Mouse (Mus musculus): ENCODE measurements around the gene Plce1. TPM values are rescaled to one million over a fixed set of nuclear protein-coding genes. Genes with fewer than 3 reads are reported as not detected.
A peak's percentile ranks its signal among the peaks of the same experiment; 100 is the strongest.

Plce1 gene
- total RNA-seq, 2 experiments from 2014 or later = 18.6 to 23.0 TPM

DNA sequence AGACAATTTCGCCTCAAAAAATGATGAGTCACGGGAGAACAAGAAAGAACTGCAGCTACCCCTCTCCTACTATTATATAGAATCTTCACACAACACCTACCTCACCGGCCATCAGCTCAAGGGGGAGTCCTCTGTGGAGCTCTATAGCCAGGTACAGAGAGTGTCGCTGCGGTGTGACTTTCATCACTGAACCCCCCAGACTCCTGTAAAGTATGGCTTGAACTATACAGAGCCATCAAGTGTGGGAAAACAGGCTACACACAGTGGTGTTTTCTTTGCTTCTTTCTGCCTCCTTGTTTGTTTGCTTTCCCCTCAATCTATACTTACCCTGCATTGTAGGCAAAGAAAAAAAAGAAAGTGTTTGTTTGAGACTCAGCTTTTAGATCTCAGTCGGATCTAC lies 247.9 kb downstream of the Plce1 start:
- no peak for DNase-seq

- DNase-seq = no peak
Measured at GRCm38 (mm10) chr19:38729264-38729663, 248.4 kb downstream of the Plce1 start.

- no peak for DNase-seq
Measured at GRCm38 (mm10) chr19:38744546-38744945, 263.6 kb downstream of the Plce1 start.

DNA sequence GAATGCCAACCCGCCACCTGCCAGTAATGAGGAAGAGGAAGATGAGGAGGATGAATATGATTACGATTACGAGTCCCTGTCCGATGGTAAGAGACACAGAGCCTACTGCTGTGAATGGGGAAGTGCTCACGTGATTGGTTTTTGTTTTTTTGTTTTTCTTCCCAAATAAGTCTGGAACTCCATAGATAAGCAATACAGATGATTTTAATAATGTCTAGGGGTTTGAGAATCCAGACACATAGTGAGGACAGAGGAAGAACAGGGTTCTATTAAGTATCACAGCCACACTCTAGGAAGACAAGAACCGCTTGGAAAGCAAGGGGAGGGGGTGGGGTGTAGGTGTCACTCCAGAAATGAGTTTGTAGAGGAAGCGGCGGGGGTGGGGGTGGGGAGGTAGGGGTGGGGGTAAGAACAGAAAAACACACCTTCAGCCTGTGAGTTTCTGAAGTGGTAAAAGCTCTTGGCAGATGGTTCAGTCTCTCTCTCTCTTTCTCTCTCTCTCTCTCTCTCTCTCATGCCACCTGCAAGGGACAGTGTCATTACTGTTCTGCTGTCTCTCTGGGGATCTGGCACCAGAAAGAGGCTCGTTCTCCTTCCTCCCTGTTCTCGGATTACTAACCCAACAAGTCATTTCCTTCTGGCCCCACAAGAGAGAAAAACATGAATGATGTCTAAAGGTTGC lies 265.0 kb downstream of the Plce1 start:
- no peak for DNase-seq

GRCm38 (mm10) chr19:38746492-38747014 lies 265.6 kb downstream of the Plce1 start:
- DNase-seq = no peak

DNA sequence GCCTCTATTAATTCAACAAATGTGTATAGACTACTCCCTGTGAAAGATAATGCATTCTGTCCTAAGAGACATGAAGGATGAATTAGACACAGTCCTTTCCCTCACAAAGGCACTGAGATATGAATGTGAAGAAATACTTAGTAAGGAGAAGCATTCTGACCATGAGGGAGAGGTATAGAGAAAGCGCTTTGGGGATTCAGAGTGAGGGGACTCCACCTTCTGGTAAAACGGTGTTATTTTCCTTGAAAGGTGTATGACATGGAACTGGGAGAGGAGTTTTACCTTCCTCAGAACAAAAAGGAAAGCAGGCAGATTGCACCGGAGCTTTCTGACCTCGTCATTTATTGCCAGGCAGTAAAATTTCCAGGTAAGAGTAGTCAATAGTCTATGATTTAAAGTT lies 269.3 kb downstream of the Plce1 start:
- no peak for DNase-seq

DNA sequence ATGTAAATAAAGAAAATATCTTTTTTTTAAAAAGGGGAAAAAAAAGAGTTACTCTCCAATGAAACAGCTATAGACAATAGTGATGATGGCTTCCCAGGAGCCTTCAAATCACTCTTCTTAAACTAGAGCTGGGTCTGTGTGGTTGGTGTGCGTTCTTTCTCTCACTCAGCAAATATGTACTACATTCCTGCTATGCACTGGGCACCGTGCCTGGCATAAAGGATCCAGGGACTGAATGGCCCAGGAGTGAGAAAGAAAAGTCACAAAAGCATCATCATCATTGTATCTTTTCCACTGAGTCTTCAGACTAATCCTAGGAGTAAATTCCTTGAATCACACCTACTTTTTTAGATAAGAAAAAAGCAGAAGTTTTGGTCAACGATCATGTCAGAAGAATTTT lies 276.3 kb downstream of the Plce1 start:
- no peak for DNase-seq

DNA sequence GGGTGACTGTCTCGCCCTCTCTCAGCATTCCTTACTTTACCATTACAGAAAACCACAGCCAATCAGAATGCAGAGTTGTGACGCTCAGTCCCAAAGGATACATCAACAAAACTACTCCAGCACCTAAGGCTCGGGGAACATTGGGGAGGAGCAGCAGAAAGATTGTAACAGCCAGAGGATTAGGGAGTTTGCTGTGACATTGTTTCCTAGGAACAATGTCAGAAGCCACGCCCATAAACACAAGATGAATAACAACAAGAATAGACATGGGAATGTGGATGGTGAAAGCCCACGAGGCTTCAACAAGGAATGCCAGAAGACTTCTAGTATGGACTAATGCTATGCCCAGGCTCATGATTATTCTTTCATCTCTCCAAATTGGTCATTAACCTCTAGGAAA lies 277.1 kb downstream of the Plce1 start:
- no peak for DNase-seq

DNA sequence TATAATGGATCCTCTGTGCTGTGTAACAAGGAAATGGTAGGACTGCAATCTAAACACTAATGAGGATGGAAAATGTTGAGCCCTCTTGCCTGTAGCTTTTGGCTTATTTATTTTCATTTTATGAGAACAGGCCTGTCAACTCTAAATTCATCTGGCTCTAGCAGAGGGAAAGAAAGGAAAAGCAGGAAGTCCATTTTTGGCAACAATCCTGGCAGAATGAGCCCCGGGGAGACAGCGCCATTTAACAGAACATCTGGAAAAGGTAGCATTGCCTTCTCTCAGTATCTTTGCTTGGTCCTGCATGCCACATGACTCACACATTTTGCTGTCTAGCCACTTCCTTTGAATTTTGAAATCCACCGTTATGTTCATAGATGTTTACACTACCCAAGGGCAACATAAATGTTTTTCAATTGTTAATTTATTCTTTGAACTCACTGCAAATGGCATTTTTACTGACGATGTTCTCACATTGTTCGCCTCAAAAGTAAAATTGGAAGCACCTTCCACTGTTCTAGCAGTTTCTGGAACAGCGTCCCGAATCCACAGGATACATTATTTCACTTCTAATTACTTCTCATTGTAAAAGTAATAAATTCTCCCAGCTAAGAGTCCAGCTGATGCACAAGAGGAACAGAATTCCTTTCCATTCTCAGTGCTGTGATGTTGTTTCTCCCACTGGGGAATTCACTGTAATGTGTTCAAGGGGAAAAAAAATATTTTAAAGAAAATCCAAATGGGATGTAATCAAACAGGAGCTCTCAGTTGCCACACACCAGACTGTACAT lies 278.0 kb downstream of the Plce1 start:
- no peak for DNase-seq

DNA sequence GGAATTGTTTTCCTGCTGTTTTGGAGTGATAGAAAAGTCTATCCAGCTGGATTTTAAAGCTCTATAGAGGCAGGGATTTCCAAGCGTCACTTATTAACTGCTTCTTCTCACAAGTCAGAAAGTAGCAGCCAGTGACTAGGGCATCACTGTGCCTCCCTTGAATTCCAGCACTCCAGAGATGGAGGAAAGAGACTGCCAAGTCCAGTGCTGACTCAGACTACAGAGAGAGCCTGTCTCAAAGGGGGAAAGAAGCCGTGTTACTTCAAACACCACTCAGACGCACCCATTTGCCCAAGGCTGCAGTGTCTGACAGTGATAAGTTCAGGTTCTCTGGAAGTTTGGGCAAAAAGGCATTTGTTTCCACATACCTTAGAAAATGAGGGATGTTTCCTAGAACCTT lies 279.5 kb downstream of the Plce1 start:
- no peak for DNase-seq

DNA sequence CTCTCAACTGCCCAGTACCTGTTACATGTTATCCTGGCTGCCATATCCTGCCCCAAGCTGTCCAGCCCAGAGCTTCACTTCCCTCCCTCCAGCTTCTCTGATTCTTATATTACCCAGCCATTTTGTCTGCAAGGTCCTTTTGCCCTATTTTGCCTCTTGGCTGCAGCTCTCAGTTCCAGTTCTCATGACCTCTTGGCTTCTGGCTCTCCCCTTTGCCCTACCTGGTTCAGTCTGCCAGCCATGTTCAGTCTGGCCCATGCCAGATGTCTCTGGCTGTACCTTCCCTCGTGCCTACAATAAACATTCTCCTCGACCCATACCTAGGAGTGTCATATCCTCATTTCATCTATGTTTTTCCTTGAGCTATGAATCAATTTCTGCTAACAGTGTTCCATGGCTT lies 285.4 kb downstream of the Plce1 start:
- DNase-seq = no peak

GRCm38 (mm10) chr19:38775548-38775947 lies 294.6 kb downstream of the Plce1 start:
- DNase-seq = peak; percentile 68

DNA sequence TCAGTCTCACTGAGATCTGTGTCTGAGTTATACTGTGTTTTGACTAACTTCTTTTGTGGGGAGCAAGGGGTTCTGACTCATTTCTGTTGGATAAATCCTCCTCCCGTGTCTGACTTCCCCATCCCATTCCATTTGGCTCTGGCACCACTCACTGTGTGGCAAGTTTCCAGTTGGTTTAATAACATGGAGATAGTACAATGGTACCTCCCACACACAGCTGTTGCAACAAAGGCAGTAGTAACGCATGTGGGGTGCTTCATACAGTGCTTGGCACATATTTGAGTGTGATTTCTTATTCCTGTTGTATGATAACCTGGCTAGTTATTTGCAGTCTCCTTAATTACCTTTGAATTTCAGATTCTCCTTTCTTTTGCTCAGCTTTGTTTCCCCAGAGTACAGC lies 297.9 kb downstream of the Plce1 start:
- no peak for DNase-seq

- no peak for DNase-seq
Measured at GRCm38 (mm10) chr19:38783542-38783941, 302.6 kb downstream of the Plce1 start.

- DNase-seq = no peak
Measured at GRCm38 (mm10) chr19:38787756-38788155, 306.8 kb downstream of the Plce1 start.

DNA sequence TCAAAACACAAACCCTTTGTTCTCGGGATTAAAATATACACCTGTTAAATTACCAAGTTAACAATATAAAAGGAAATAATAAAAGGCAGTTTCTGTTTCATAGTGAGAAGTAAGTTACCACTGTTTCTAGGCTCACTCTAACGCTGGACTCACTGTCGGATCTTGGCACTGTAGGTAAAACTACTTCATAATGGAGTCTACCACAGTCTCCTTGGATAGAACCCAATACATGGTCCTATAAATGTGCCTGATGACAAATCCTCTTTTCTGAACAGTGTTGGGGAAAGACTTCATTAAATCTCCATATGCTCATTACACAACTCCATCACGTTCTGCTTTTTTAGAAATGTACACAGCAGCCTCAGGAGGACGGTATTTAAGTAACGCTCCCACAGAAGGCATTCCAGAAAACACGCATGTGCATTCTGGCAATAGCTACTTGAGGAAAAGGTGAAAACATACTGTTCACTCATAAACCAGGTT lies 312.7 kb downstream of the Plce1 start:
- no peak for DNase-seq

DNA sequence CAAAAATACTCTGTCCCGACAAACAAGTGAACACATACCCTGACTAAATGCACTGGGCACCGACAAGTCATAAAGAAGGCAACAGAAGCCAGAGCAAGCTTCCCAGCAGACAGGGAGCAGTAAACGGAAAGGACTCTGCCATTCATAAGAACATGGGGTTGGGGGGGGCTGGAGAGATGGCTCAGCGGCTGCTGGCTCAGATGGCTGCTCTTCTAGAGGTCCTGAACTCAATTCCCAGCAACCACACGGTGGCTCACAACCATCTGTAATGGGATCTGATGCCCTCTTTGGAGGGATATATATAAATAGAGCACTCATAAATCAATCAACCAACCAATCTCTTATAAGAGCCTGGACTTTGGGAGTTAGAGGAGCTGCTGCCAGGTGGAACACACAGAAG lies 315.6 kb downstream of the Plce1 start:
- no peak for DNase-seq

DNA sequence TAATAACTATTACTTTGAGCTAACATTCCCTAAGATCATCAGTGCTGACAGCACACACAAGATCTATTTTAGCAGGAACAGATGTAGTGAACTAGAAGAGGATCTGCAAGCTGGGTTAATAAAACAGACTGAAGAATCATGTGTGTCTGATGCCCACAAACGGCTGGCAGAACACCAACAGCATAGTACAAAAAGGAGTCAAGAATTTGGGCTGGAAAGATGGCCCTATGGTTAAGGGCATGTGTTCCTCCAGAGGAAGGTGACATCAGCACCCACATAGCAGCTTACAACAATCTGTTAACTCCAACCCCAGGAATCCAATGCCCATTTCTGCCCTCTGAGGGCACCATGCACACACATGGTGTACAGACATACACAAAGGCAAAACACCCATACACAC lies 317.4 kb downstream of the Plce1 start:
- peak; percentile 29 for DNase-seq

- peak; percentile 15 for DNase-seq
Measured at GRCm38 (mm10) chr19:38798801-38799200, 317.9 kb downstream of the Plce1 start.

DNA sequence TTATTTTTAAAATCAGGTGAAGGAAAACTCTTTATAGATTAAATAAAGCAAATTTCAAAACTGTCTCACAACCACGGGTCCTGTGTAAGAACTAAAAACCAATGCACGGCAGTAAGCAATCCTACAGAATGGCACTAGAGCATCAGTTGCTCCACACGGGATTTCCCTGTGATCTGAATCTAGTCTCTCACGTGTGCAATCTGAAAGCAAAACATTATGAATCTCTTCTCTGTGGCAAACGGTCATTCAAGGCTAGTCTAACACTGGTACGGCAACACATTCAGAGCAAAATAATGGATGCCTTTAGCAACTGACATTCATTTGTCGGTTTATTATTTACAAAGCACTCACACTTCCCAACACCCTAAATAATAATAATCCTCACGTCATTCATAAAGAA lies 337.3 kb downstream of the Plce1 start:
- DNase-seq = no peak

DNA sequence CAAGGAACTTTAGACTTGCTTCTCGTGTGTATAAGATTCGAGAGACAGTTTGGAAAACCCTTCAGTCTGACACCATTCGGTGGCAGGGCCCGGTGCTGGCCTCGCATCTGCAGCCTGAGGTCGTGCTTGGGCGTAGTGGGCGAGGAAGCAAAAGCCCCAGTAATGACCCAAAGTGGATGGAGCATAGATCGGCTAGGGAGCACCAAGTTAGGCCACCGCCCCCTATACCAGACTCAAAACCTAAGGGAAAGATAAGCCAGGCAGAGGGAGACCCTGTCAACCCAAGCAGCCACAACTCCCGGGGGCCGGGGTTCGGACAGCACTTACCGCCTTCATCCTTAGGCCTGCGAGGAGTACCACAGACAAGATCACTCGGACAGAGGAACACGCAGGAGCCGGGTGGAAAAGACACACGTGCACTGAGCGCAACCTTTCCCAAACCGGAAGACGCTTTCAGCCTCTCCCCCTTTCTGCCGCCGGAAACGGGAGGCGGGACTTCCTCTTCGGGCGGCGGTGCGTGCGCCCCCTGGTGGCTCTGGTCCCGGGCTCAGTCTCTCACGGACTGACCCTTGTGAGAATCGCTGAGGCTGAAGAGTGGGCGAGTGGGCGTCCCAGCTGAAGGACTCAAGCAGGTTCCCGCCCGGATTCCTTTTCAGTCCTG lies 338.0 kb downstream of the Plce1 start, which contains the start of gene Noc3l:
Gene Noc3l, minus strand, starts transcription at position 472 of the 661 bp plus-strand sequence.
- DNase-seq = peak; percentile 97

DNA sequence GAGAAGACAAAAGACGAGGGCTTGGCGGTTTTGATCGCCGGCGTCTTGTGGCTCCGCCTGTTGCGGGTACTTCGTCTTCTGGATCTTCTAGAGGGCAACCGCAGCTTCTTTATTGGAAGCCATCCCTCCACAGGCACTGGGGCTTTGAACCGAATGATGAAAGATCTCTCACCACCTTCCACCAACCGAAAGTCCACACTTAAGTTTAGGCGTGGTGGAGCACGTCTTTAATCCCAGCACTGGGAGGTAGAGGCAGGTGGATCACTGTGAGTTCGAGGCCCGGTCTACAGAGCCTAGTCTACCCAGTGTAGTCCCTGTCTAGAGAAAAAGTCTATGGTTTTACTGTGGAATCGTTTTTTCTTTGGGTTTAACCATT lies 338.5 kb downstream of the Plce1 start:
- DNase-seq = no peak

Data from gastrocnemius, postnatal 10 days (tissue).